Mouse (Mus musculus): ENCODE results near the gene Agfg2. TPM values are rescaled to one million over a fixed set of nuclear protein-coding genes. Genes with fewer than 3 reads are reported as not detected.

The Agfg2 gene
- polyA plus RNA-seq, 1 experiment from 2014 or later: 21.2 TPM

Other genes starting within 250 kb of the Agfg2 start
- 0.09 and 0.15 TPM in 2 replicates for gene Zan, start 207.7 kb downstream of the Agfg2 start, polyA plus RNA-seq (2016; fragmentation: Nextera tagmentation; extraction: Ambion mirVana)
- gene Pop7, start 182.2 kb downstream of the Agfg2 start, polyA plus RNA-seq (2016; fragmentation: Nextera tagmentation; extraction: Ambion mirVana): 60.7 and 61.3 TPM in 2 replicates
- gene Gigyf1, start 166.2 kb downstream of the Agfg2 start, polyA plus RNA-seq (2016; fragmentation: Nextera tagmentation; extraction: Ambion mirVana): 17.9 and 19.0 TPM in 2 replicates
- not detected in 2 replicates for gene Epo, start 151.5 kb downstream of the Agfg2 start, polyA plus RNA-seq (2016; fragmentation: Nextera tagmentation; extraction: Ambion mirVana)
- 466 and 467 TPM in 2 replicates for gene Gnb2, start 151.2 kb downstream of the Agfg2 start, polyA plus RNA-seq (2016; fragmentation: Nextera tagmentation; extraction: Ambion mirVana)
- gene Actl6b, start 131.2 kb downstream of the Agfg2 start, polyA plus RNA-seq (2016; fragmentation: Nextera tagmentation; extraction: Ambion mirVana): 103 and 108 TPM in 2 replicates
- gene Tfr2, start 114.9 kb downstream of the Agfg2 start, polyA plus RNA-seq (2016; fragmentation: Nextera tagmentation; extraction: Ambion mirVana): 3.3 and 3.4 TPM in 2 replicates
- 38.7 and 40.0 TPM in 2 replicates for gene Mospd3, start 83.7 kb downstream of the Agfg2 start, polyA plus RNA-seq (2016; fragmentation: Nextera tagmentation; extraction: Ambion mirVana)
- gene Pcolce, start 70.9 kb downstream of the Agfg2 start, polyA plus RNA-seq (2016; fragmentation: Nextera tagmentation; extraction: Ambion mirVana): 66.6 and 82.5 TPM in 2 replicates
- 0.23 and 0.25 TPM in 2 replicates for gene Fbxo24, start 55.7 kb downstream of the Agfg2 start, polyA plus RNA-seq (2016; fragmentation: Nextera tagmentation; extraction: Ambion mirVana)
- 32.4 and 34.3 TPM in 2 replicates for gene Lrch4, start 55.6 kb downstream of the Agfg2 start, polyA plus RNA-seq (2016; fragmentation: Nextera tagmentation; extraction: Ambion mirVana)
- 8.3 and 10.8 TPM in 2 replicates for gene Gm20605, start 55.6 kb downstream of the Agfg2 start, polyA plus RNA-seq (2016; fragmentation: Nextera tagmentation; extraction: Ambion mirVana)
- 7.6 and 8.0 TPM in 2 replicates for gene Sap25, start 43.4 kb downstream of the Agfg2 start, polyA plus RNA-seq (2016; fragmentation: Nextera tagmentation; extraction: Ambion mirVana)
- 0.10 and 0.22 TPM in 2 replicates for gene Irs3, start 39.0 kb downstream of the Agfg2 start, polyA plus RNA-seq (2016; fragmentation: Nextera tagmentation; extraction: Ambion mirVana)
- gene Nyap1, start 56.9 kb upstream of the Agfg2 start, polyA plus RNA-seq (2016; fragmentation: Nextera tagmentation; extraction: Ambion mirVana): 20.9 and 22.2 TPM in 2 replicates
- gene Tsc22d4, start 61.0 kb upstream of the Agfg2 start, polyA plus RNA-seq (2016; fragmentation: Nextera tagmentation; extraction: Ambion mirVana): 81.8 and 82.9 TPM in 2 replicates
- gene Ppp1r35, start 94.1 kb upstream of the Agfg2 start, polyA plus RNA-seq (2016; fragmentation: Nextera tagmentation; extraction: Ambion mirVana): 55.1 and 59.7 TPM in 2 replicates
- gene Mepce, start 102.9 kb upstream of the Agfg2 start, polyA plus RNA-seq (2016; fragmentation: Nextera tagmentation; extraction: Ambion mirVana): 11.0 and 14.8 TPM in 2 replicates
- 19.5 and 20.1 TPM in 2 replicates for gene Zcwpw1, start 103.1 kb upstream of the Agfg2 start, polyA plus RNA-seq (2016; fragmentation: Nextera tagmentation; extraction: Ambion mirVana)
- 0.21 and 1.1 TPM in 2 replicates for gene Pilra, start 151.6 kb upstream of the Agfg2 start, polyA plus RNA-seq (2016; fragmentation: Nextera tagmentation; extraction: Ambion mirVana)
- gene Pilrb1, start 173.4 kb upstream of the Agfg2 start, polyA plus RNA-seq (2016; fragmentation: Nextera tagmentation; extraction: Ambion mirVana): not detected in 2 replicates
- not detected in 2 replicates for gene Pilrb2, start 187.1 kb upstream of the Agfg2 start, polyA plus RNA-seq (2016; fragmentation: Nextera tagmentation; extraction: Ambion mirVana)
- not detected in 2 replicates for gene Cyp3a13, start 236.9 kb upstream of the Agfg2 start, polyA plus RNA-seq (2016; fragmentation: Nextera tagmentation; extraction: Ambion mirVana)

Measured in hindbrain, embryonic 12.5 days (tissue).